ENCODE assay signal across 8 mouse cellular contexts in genomic region chrX:70364661-70365613, GRCm38 (mm10). TPM values are rescaled to one million over a fixed set of nuclear protein-coding genes. Genes with fewer than 3 reads are reported as not detected.
A peak's percentile ranks its signal among the peaks of the same experiment; 100 is the strongest.
DNase-seq lines count a peak whose midpoint lies in the region; ATAC-seq lines count a peak whose summit lies in the region.

TSS of gene Ids (minus strand) at chrX:70365084.

- H3K4me2 ChIP-seq in hindbrain, embryonic 13.5 days = peak within 1 kb of the TSS; percentile 59

- no peaks in the 10 kb centered on the region for H3K27me3 ChIP-seq in hindbrain, embryonic 13.5 days

- H3K4me3 ChIP-seq in hindbrain, embryonic 13.5 days = peak within 1 kb of the TSS; percentile 47

- WGBS in hindbrain, embryonic 13.5 days = 11% methylated on average over 45 of the region's 45 CpGs

- peaks cover 7% of the 10 kb centered on the region for H3K36me3 ChIP-seq in hindbrain, embryonic 13.5 days

- H3K9ac ChIP-seq in hindbrain, embryonic 13.5 days = peak within 1 kb of the TSS; percentile 70

- H3K27ac ChIP-seq in hindbrain, embryonic 13.5 days = peak within 1 kb of the TSS; percentile 75

- H3K9me3 ChIP-seq in hindbrain, embryonic 13.5 days = no peaks in the 10 kb centered on the region

- peak; percentile 96 for ATAC-seq in hindbrain, embryonic 13.5 days (ENCODE audit: low FRiP score)

- DNase-seq in NIH3T3 (ENCODE audit: low read depth) = peak; percentile 87
- DNase-seq in cerebellum, postnatal 10 days = peak; percentile 90 to 94
- peak; percentile 67 to 73 for DNase-seq in frontal cortex, postnatal 14 days (ENCODE audit: low spot score in 2 of 2)
- peak; percentile 57 to 65 for DNase-seq in layer of hippocampus, postnatal 25 days (ENCODE audit: extremely low spot score in 1 of 2, low spot score in 1 of 2)
- peak; percentile 91 for DNase-seq in lung, postnatal 25 days (ENCODE audit: low spot score)
- DNase-seq in retina, embryonic 14.5 days (ENCODE audit: low spot score) = peak; percentile 84
- DNase-seq in thymus, postnatal 4 days = peak; percentile 86

- peaks cover 16% of the 10 kb centered on the region for H3K4me1 ChIP-seq in hindbrain, embryonic 13.5 days (replicated peaks)

RNA-seq across cellular contexts. Expression of gene Ids, which starts in this region (rescaled TPM):
- polyA plus RNA-seq in hindbrain, embryonic 13.5 days (2015; fragmentation: Nextera tagmentation; extraction: Ambion mirVana) = 13.3 and 14.1 TPM in 2 replicates
- total RNA-seq in layer of hippocampus, postnatal 25 days (2021) = 100 to 1,000 TPM; 285 to 292 TPM

Comparison
In these comparisons a context has a peak if more than half of its experiments do, and no peak if none do; other contexts are left out.
1. Peak in every context shown above with its lines: DNase-seq, ATAC-seq, H3K4me3 ChIP-seq and H3K27ac ChIP-seq.